Mouse (Mus musculus) heart, postnatal 0 days (tissue): ENCODE results near the gene Ocrl.

ENCODE experiments used
- CTCF ChIP-seq: IDR thresholded peaks from 2 replicates; pipeline ENCODE4 v1.5.1; 2016; ENCODE audit warnings: antibody characterized with exemption, control low read depth, low read depth
- EP300 ChIP-seq: IDR thresholded peaks from 2 replicates; pipeline ENCODE4 v1.6.1; 2016; ENCODE audit warnings: antibody characterized with exemption, low read depth

GRCm38 (mm10) chrX:48011656-48012055 lies 99.5 kb downstream of the Ocrl start:
- TF ChIP-seq CTCF (no peak), EP300 (no peak)
